Mouse (Mus musculus): ENCODE results near the gene Evi5. TPM values are rescaled to one million over a fixed set of nuclear protein-coding genes. Genes with fewer than 3 reads are reported as not detected.

Evi5 gene
- polyA plus RNA-seq, 1 experiment: 6.2 TPM

DNA sequence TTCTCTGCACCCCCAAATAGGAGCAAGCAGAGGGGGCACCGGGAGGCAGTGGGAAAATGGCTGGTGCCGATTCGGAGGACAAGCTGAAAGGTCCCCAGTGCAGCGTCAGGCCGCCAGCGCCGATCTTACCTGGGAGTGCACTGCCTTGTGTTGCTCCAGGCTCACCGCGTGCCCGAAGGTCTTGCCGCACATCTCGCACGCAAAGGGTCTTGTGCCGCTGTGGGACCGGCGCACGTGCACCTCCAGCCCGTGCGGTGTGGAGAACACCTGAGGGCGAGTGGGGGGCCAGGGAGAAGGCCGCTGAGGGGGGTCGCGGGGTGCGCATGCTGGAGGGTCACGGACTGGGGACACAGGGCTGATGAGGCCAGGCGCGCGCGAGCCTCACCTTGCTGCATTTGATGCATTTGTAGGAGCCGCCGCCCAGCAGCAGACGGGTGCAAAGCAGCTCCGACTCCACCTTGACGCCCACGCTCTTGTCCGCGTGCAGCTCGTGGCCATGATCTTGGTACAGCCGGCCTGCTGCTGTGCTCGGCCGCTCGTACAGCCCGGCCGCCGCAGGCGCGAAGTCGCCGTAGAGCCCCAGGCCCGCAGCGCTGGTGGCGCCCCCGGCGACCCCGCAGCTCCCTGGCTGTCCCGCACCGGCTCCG is 153.8 kb downstream of the Evi5 start:
- TF ChIP-seq CTCF (IDR thresholded peaks at IDR 0.05; ENCODE audit: extremely low read depth, insufficient read depth, insufficient read length, insufficient replicate concordance): no peak
- no peak for TF ChIP-seq POLR2A (IDR thresholded peaks at IDR 0.05; ENCODE audit: low read depth, low read length)
- Histone ChIP-seq H3K27ac (ENCODE audit: insufficient read depth, low read length) (no peak overlapping the region), H3K27me3 (ENCODE audit: control insufficient read depth, insufficient read depth, low read length) (no peaks in the 10 kb centered on the region), H3K4me3 (ENCODE audit: extremely low read depth, insufficient read depth, insufficient read length) (no peak overlapping the region), H3K4me1 (ENCODE audit: control insufficient read depth, insufficient read depth, insufficient read length) (peaks cover 13% of the 10 kb centered on the region), H3K36me3 (ENCODE audit: control insufficient read depth, insufficient read depth, low read length) (no peaks in the 10 kb centered on the region)
- WGBS: 90% methylated on average over 58 of the region's 58 CpGs
- no peak for DNase-seq (ENCODE audit: low read depth in 1 of 2, low spot score in 2 of 2)

DNA sequence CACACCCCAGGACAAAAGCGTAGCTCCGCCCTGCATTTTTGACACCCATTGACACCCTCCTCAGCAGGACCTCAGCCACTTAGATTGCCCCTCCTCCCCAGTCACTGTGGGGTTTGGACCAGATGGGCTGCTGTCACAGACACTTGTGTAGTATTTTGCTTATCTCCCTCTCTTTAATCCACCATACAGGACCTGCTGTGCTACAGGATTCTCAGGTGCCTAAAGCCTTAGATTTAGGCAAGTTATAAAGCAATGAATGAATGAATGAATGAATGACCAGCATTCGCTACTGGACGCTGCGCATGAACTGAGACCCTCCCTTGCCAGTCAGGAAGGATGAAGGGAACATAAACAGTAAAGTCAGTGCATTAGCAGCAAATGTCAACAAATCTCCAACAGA is 154.4 kb downstream of the Evi5 start:
- H3K27me3 ChIP-seq (ENCODE audit: control insufficient read depth, insufficient read depth, low read length): no peaks in the 10 kb centered on the region
- 87% methylated on average over 5 of the region's 5 CpGs for WGBS
- DNase-seq (ENCODE audit: low read depth in 1 of 2, low spot score in 2 of 2): no peak
- TF ChIP-seq CTCF (IDR thresholded peaks at IDR 0.05; ENCODE audit: extremely low read depth, insufficient read depth, insufficient read length, insufficient replicate concordance) (no peak), POLR2A (IDR thresholded peaks at IDR 0.05; ENCODE audit: low read depth, low read length) (no peak)
- H3K4me3 ChIP-seq (ENCODE audit: extremely low read depth, insufficient read depth, insufficient read length): no peak overlapping the region
- peaks cover 13% of the 10 kb centered on the region for H3K4me1 ChIP-seq (ENCODE audit: control insufficient read depth, insufficient read depth, insufficient read length)
- no peak overlapping the region for H3K27ac ChIP-seq (ENCODE audit: insufficient read depth, low read length)
- no peaks in the 10 kb centered on the region for H3K36me3 ChIP-seq (ENCODE audit: control insufficient read depth, insufficient read depth, low read length)

DNA sequence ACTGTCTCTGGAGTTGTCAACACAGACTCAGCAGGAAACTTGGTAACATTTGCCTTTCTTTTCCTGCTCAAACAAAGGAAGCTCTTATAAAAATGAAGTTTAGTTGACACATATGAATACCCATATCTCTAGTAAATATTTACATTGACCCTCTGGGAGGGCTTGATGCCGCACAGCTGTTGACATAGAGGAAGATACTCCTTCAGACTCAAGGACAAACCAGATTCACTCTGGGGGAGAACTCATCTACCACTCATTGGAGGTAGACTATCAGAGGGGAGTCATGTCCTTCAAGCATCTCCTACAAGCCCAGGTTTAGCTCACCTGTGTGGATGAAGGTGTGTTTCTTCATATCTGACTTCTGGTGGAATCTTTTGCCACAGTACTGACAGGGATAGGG is 155.1 kb downstream of the Evi5 start:
- Histone ChIP-seq H3K4me1 (ENCODE audit: control insufficient read depth, insufficient read depth, insufficient read length) (peaks cover 13% of the 10 kb centered on the region), H3K4me3 (ENCODE audit: extremely low read depth, insufficient read depth, insufficient read length) (no peak overlapping the region), H3K27me3 (ENCODE audit: control insufficient read depth, insufficient read depth, low read length) (no peaks in the 10 kb centered on the region), H3K27ac (ENCODE audit: insufficient read depth, low read length) (no peak overlapping the region), H3K36me3 (ENCODE audit: control insufficient read depth, insufficient read depth, low read length) (no peaks in the 10 kb centered on the region)
- 74% methylated on average over 1 of the region's 1 CpGs for WGBS
- DNase-seq (ENCODE audit: low read depth in 1 of 2, low spot score in 2 of 2): no peak
- TF ChIP-seq POLR2A (IDR thresholded peaks at IDR 0.05; ENCODE audit: low read depth, low read length) (no peak), CTCF (IDR thresholded peaks at IDR 0.05; ENCODE audit: extremely low read depth, insufficient read depth, insufficient read length, insufficient replicate concordance) (no peak)

DNA sequence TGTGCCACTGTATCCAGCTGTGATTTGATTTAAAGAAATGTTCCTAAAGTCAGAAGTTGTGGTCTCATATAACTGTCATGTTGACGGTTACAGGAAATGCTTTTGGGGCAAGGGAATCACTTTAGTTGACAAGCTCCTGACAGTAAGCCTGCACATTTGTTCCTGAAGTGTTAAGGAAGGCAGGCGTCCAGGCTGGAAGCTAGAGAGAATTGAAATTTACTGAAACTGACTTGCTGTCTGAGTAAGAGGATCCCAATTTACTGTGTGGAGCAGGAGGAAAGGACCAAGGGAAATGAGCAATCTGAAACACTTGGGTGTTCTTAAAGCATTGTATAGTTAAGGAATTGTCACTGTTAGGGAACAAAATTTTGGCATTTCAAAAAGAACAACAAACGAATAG is 155.7 kb downstream of the Evi5 start:
- no peaks in the 10 kb centered on the region for H3K27me3 ChIP-seq (ENCODE audit: control insufficient read depth, insufficient read depth, low read length)
- WGBS: 39% methylated on average over 3 of the region's 3 CpGs
- no peak overlapping the region for H3K27ac ChIP-seq (ENCODE audit: insufficient read depth, low read length)
- H3K4me1 ChIP-seq (ENCODE audit: control insufficient read depth, insufficient read depth, insufficient read length): peaks cover 12% of the 10 kb centered on the region
- no peak for DNase-seq (ENCODE audit: low read depth in 1 of 2, low spot score in 2 of 2)
- no peak for TF ChIP-seq POLR2A (IDR thresholded peaks at IDR 0.05; ENCODE audit: low read depth, low read length)
- TF ChIP-seq CTCF (IDR thresholded peaks at IDR 0.05; ENCODE audit: extremely low read depth, insufficient read depth, insufficient read length, insufficient replicate concordance): no peak
- H3K36me3 ChIP-seq (ENCODE audit: control insufficient read depth, insufficient read depth, low read length): no peaks in the 10 kb centered on the region
- H3K4me3 ChIP-seq (ENCODE audit: extremely low read depth, insufficient read depth, insufficient read length): no peak overlapping the region

DNA sequence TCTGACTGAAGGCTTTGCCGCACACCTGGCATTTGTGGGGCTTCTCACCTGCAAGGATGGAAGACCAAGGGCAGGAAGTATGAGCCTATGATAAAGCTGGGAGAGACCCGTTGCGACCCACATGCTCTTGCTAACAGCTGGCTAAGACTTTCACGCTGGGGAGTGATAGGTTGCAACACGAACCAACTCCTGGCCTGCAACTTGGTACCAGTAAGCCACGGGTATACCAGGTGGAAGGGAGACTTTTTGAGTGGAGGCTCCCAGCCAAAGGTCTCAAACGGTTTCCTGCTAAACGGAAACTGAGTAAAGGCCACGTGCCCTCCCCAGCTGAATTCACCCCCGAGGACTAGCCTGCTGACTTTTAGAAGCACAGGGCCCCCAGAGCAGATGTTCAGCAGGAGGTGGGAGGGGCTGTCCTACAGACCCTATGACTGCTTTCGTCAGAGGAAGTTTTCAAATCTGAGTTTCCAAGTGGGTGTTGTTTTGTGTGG is 157.0 kb downstream of the Evi5 start:
- no peak for TF ChIP-seq POLR2A (IDR thresholded peaks at IDR 0.05; ENCODE audit: low read depth, low read length)
- no peak for TF ChIP-seq CTCF (IDR thresholded peaks at IDR 0.05; ENCODE audit: extremely low read depth, insufficient read depth, insufficient read length, insufficient replicate concordance)
- Histone ChIP-seq H3K36me3 (ENCODE audit: control insufficient read depth, insufficient read depth, low read length) (no peaks in the 10 kb centered on the region), H3K4me1 (ENCODE audit: control insufficient read depth, insufficient read depth, insufficient read length) (peaks cover 8% of the 10 kb centered on the region), H3K4me3 (ENCODE audit: extremely low read depth, insufficient read depth, insufficient read length) (no peak overlapping the region), H3K27ac (ENCODE audit: insufficient read depth, low read length) (peak overlapping the region; percentile 40), H3K27me3 (ENCODE audit: control insufficient read depth, insufficient read depth, low read length) (no peaks in the 10 kb centered on the region)
- 14% methylated on average over 11 of the region's 11 CpGs for WGBS
- DNase-seq (ENCODE audit: low read depth in 1 of 2, low spot score in 2 of 2): peak; percentile 41 to 76

DNA sequence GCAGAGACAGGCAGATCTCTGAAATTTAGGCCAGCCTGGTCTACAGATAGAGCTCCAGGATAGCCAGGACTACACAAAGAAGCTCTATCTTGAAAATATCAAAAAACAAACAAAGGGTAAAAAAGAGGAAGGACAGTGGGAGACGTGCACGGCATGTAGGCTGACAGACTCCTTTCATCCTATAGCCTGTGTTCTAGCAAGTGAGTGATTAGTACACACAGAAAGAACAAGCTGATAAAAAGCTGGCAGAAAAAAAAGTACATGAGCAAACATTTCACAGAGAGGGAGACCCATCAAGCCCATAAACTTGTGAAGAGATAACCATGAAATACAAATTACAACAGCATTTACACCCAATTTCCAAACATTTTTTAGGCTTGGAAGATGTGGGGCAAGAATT is 163.2 kb downstream of the Evi5 start:
- H3K4me1 ChIP-seq (ENCODE audit: control insufficient read depth, insufficient read depth, insufficient read length): no peaks in the 10 kb centered on the region
- no peak for TF ChIP-seq CTCF (IDR thresholded peaks at IDR 0.05; ENCODE audit: extremely low read depth, insufficient read depth, insufficient read length, insufficient replicate concordance)
- no peak for TF ChIP-seq POLR2A (IDR thresholded peaks at IDR 0.05; ENCODE audit: low read depth, low read length)
- no peak for DNase-seq (ENCODE audit: low read depth in 1 of 2, low spot score in 2 of 2)
- no peaks in the 10 kb centered on the region for H3K36me3 ChIP-seq (ENCODE audit: control insufficient read depth, insufficient read depth, low read length)
- no peak overlapping the region for H3K4me3 ChIP-seq (ENCODE audit: extremely low read depth, insufficient read depth, insufficient read length)
- no peak overlapping the region for H3K27ac ChIP-seq (ENCODE audit: insufficient read depth, low read length)
- no peaks in the 10 kb centered on the region for H3K27me3 ChIP-seq (ENCODE audit: control insufficient read depth, insufficient read depth, low read length)
- WGBS: 20% methylated on average over 2 of the region's 2 CpGs

DNA sequence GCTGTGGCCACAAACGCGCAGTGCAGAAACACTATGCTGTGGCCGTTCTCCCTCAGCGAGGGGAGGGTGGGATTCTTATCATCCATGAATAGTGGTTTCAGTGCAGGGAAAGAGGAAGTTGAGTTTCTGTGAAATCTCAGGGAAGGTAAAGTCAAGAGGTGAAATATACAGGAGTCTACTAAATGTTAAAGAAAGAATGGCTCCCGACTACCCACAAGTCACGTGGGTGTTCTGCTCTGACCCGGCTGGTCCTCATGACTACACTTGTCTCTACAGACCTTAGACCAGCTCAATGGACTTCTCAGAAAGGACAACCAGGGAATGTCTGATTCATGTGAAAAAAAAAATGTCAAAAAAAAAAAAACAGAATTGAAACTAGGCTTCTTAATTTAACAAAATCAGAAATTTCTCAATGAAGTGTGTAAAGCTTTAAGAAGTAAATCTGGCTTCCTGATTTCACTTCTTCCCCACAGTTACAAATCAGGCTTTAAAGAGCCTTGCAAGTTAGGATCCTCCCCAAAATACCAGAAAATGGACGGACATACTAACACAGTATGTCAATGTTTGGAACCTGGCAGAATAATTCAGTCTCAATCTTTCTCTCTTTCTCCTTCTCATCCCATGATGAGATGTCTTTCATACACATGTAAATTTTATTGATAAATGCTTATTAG is 166.6 kb downstream of the Evi5 start:
- Histone ChIP-seq H3K27me3 (ENCODE audit: control insufficient read depth, insufficient read depth, low read length) (no peaks in the 10 kb centered on the region), H3K27ac (ENCODE audit: insufficient read depth, low read length) (no peak overlapping the region), H3K36me3 (ENCODE audit: control insufficient read depth, insufficient read depth, low read length) (no peaks in the 10 kb centered on the region), H3K4me1 (ENCODE audit: control insufficient read depth, insufficient read depth, insufficient read length) (no peaks in the 10 kb centered on the region; the same call in 1 of the 2 replicates), H3K4me3 (ENCODE audit: extremely low read depth, insufficient read depth, insufficient read length) (no peak overlapping the region)
- 23% methylated on average over 8 of the region's 8 CpGs for WGBS
- TF ChIP-seq POLR2A (IDR thresholded peaks at IDR 0.05; ENCODE audit: low read depth, low read length) (no peak), CTCF (IDR thresholded peaks at IDR 0.05; ENCODE audit: extremely low read depth, insufficient read depth, insufficient read length, insufficient replicate concordance) (no peak)
- no peak for DNase-seq (ENCODE audit: low read depth in 1 of 2, low spot score in 2 of 2)
